Mouse (Mus musculus) testis, postnatal 10 days (tissue): Measurements from ENCODE around the gene Tbx10.
"Not testable (repeated sequence)": the region's sequence is repeated elsewhere in the genome, so short reads cannot be mapped to it uniquely, and the experiment has no call there.

Experiments used
- DNase-seq: peaks from one replicate; pipeline ENCODE4 v3.0.0; 2021; ENCODE audit warnings: low spot score

Gene Tbx10

GRCm38 (mm10) chr19:4044109-4044508 lies 51.6 kb downstream of the Tbx10 start:
- DNase-seq = not testable (repeated sequence)

GRCm38 (mm10) chr19:4045966-4046865 lies 53.7 kb downstream of the Tbx10 start, which contains the start of gene Gstp2:
Gene Gstp2, minus strand, starts transcription at chr19:4046023.
- peak; percentile 82 for DNase-seq

- DNase-seq = no peak
Measured at GRCm38 (mm10) chr19:4046866-4047254, 54.3 kb downstream of the Tbx10 start.

DNA sequence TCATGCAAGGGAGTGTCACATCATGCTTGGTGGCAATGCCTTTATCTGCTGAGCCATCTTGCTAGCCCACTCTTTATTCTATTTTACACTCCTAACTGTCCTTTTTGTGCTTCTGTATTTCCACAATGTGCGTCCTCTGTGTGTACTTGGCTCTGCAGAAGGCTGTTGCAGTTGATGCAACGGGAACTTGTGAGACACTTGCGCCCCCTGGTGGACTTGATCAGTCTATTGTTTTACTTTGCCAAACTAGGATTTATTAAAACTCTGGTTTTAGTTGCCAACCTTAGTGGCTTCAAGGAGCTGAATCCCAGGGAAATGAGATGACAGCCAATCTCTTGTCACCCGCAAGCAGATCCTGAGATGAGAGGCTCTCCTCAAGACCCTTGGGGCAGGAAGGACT lies 55.3 kb downstream of the Tbx10 start:
- DNase-seq = peak; percentile 93

DNA sequence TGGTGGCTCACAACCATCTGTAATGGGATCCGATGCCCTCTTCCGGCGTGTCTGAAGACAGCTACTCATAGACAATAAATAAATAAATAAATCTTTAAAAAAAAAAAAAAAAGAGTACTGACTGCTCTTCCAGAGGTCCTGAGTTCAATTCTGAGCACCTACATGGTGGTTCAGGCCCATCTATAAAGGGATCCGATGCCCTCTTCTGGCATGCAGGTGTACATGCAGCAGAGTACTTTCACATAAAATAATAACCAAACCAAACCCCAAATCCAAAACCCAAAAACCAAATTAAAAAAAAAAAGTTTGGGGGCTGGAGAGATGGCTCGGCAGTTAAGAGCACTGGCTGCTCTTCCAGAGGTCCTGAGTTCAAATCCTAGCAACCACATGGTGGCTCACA lies 56.5 kb downstream of the Tbx10 start:
- DNase-seq = not testable (repeated sequence)
